Mouse (Mus musculus) heart, postnatal 4 days (tissue): ENCODE measurements around the gene Mfsd14b. TPM values are rescaled to one million over a fixed set of nuclear protein-coding genes. Genes with fewer than 3 reads are reported as not detected.
A peak's percentile ranks its signal among the peaks of the same experiment; 100 is the strongest.

Experiments used
- DNase-seq: peaks from one replicate; pipeline ENCODE4 v3.0.0; 2021
- total RNA-seq, 2 experiments: library from RNA; stranded (reverse); gene quantifications; 2 replicates each; pipeline ENCODE4 v1.2.3; 2021

Mfsd14b gene
- 10 to 100 TPM; 26.0 to 28.5 TPM for total RNA-seq

GRCm38 (mm10) chr13:65112459-65113110 is at the start of gene Mfsd14b:
Gene Mfsd14b, minus strand, starts transcription at chr13:65112975.
- peak; percentile 91 for DNase-seq

- DNase-seq, result no peak
These were observed 37.2 kb upstream of the Mfsd14b start, which contains the start of gene Olfr466 for GRCm38 (mm10) chr13:65149940-65150339. Gene Olfr466, plus strand, starts transcription at chr13:65150240.

DNA sequence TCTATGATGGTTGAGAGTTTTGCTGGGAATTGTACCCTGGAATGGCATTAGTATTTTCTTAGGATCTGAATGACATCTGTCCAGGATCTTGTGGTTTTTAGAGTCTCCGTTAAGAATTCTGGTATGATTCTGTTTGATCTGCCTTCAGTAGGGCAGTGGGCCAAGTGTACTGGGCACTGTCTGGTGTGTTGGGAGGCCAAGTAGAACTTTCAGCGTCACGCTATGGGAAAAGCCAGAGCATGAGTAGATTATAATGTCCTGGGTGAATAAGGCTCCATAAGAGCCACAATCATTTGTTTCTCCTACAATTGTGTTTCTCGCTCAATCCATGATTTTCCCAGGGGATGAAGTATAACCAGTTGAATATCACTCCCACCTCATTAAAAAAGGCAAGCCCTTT is 25.0 kb upstream of the Mfsd14b start, which contains the start of gene Olfr465-ps1:
TSS of gene Olfr465-ps1 (plus strand) at position 301 of the 400 bp plus-strand sequence.
- no peak for DNase-seq

- no peak for DNase-seq
These were observed 14.5 kb upstream of the Mfsd14b start for GRCm38 (mm10) chr13:65127063-65127847.

GRCm38 (mm10) chr13:65122111-65122510 is 9.3 kb upstream of the Mfsd14b start:
- DNase-seq, result no peak

DNA sequence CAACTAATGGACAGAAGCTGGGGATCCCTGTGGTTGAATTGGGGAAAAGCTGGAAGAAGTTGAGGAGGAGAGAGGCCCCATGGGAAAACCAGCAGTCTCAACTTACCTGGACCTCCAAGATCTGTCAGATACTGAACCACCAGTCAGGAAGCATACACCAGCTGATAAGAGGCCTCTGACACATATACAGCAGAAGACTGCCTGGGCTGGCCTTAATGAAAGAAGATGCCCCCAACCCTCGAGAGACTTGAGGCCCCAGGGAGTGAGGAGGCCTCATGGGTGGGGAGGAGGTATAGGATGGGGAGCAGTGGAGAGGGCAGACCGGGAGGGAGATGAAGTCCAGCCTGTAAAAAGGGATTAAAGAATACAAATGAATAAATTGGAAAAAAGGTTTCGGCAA is 8.2 kb upstream of the Mfsd14b start:
- DNase-seq, result no peak

DNA sequence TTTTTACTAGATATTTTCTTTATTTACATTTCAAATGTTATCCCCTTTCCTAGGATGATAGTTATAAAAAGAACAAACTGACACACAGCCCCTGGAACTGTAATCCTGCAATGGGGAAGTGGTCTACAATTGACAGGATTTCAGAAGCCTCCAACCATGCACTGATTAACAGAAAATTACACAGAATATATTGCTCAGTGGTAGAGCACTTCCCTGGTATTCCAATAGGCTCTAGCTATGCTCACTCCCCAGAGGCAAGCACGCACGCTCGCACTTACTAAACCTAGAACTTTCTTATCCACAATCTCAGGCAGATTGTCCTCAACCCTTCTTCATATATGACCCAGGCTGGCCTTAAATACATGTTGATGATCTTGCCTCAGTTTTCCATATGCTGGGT is 464 bp upstream of the Mfsd14b start:
- DNase-seq, result no peak

DNA sequence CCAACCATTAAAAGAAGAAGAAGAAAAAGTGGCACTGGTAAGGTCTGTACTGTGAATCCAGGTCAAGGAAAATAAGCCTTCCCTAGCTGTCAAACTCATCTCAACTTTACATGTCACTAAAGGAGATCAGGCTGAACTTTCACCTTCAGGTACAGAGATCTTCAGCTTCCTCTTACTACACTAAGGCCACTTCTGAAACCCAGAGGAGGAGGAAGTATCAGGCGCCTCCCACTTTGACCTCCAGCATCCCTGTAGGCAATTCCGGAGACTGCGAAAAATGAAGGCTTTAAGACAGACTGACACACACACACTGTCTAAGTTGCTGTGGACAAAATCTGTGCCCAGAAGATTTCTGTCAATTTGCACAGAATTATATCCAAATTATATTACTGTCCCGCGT is 814 bp downstream of the Mfsd14b start:
- peak; percentile 10 for DNase-seq

GRCm38 (mm10) chr13:65101232-65101631 is 11.5 kb downstream of the Mfsd14b start:
- no peak for DNase-seq

- DNase-seq, result no peak
These were observed 12.1 kb downstream of the Mfsd14b start for GRCm38 (mm10) chr13:65100678-65101077.

DNA sequence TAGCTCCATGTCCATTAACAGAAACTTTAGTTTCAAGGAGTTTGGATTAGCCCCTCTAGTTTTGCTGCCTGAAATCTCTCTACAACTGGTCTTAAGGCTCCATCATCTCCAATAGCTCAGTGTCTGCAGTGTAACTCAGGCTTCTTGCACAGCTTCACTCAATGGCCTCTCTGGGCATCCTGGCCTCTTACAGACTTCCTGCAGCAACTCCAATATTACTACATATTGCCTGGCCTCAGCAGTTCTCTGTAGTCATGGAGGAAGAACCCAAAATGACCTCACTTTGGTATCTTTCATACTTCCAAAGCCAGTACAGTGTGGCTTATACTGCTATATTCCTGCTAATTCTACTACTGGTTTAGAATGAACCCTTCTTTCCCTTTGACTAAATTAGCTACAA is 15.8 kb downstream of the Mfsd14b start:
- no peak for DNase-seq

DNA sequence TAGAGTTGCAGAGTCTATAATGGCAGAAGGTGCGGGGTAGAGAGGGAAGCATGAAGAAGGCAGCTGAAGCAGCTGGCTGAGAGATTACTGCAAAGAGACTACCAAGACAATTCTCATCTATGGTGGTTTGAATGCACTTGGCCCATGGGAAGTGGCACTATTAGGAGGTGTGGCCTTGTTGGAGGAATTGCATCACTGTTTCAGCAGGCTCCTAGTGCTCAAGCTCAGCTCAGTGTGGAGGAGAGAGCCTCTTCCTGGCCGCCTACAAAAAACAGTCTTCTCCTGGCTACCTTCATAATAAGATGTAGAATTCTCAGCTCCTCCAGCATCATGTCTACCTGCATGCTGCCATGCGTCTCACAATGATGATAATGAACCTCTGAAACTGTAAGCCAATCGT is 16.9 kb downstream of the Mfsd14b start:
- DNase-seq, result no peak

- DNase-seq, result no peak
These were observed 42.8 kb downstream of the Mfsd14b start for GRCm38 (mm10) chr13:65069969-65070368.

- DNase-seq, result no peak
These were observed 60.1 kb downstream of the Mfsd14b start, which contains the start of gene Prss47 for GRCm38 (mm10) chr13:65052660-65053059. Gene Prss47, minus strand, starts transcription at chr13:65052760.

- no peak for DNase-seq
These were observed 77.7 kb downstream of the Mfsd14b start for GRCm38 (mm10) chr13:65035057-65035456.

- DNase-seq, result no peak
These were observed 80.0 kb downstream of the Mfsd14b start, which contains the start of gene Spata31d1c for GRCm38 (mm10) chr13:65032758-65033157. Gene Spata31d1c, plus strand, starts transcription at chr13:65033058.

Other genes starting within 250 kb of the Mfsd14b start
- gene Cntnap3, start 209.0 kb downstream of the Mfsd14b start, total RNA-seq, result under 1 TPM in 1 of 2 experiments, not detected in 1; 0.05 TPM
- not detected for gene Spata31, start 195.6 kb downstream of the Mfsd14b start, total RNA-seq
- gene Spata31d1c, start 79.9 kb downstream of the Mfsd14b start, total RNA-seq, result not detected
- not detected for gene Prss47, start 60.2 kb downstream of the Mfsd14b start, total RNA-seq
- not detected for gene Olfr465-ps1, start 25.1 kb upstream of the Mfsd14b start, total RNA-seq
- not detected for gene Olfr466, start 37.3 kb upstream of the Mfsd14b start, total RNA-seq
- gene Nlrp4f, start 93.0 kb upstream of the Mfsd14b start, total RNA-seq, result not detected
- not detected for gene Gm10775, start 146.6 kb upstream of the Mfsd14b start, total RNA-seq
- 10 to 100 TPM; 30.5 to 32.9 TPM for gene Zfp369, start 165.8 kb upstream of the Mfsd14b start, total RNA-seq